Mouse (Mus musculus) ES-Bruce4 (cell line): ENCODE measurements around the gene Dolpp1. TPM values are rescaled to one million over a fixed set of nuclear protein-coding genes. Genes with fewer than 3 reads are reported as not detected.
"Not testable (repeated sequence)": the region's sequence is repeated elsewhere in the genome, so short reads cannot be mapped to it uniquely, and the experiment has no call there.

Experiments used
- H3K27ac ChIP-seq: 2 replicates; pipeline ENCODE4 v1.5.1; 2012; ENCODE audit warnings: low read length, inconsistent platforms; ENCODE audit not compliant: insufficient read depth
- H3K27me3 ChIP-seq: 2 replicates; pipeline ENCODE4 v1.6.1; 2012; ENCODE audit warnings: mild to moderate bottlenecking, low read length, inconsistent platforms; ENCODE audit not compliant: control insufficient read depth, poor library complexity, insufficient read depth, severe bottlenecking
- H3K36me3 ChIP-seq: 2 replicates; pipeline ENCODE4 v1.6.1; 2012; ENCODE audit warnings: inconsistent platforms, mild to moderate bottlenecking, low read length, moderate library complexity; ENCODE audit not compliant: control insufficient read depth, poor library complexity, insufficient read depth, severe bottlenecking
- H3K4me1 ChIP-seq: one replicate; pipeline ENCODE4 v1.8.1; 2011; ENCODE audit warnings: low read length; ENCODE audit not compliant: control insufficient read depth, insufficient read depth
- H3K4me3 ChIP-seq: 2 replicates; pipeline ENCODE4 v1.5.1; 2011; ENCODE audit warnings: low read depth, mild to moderate bottlenecking, low read length
- H3K9ac ChIP-seq: 2 replicates; pipeline ENCODE4 v1.6.1; 2012; ENCODE audit warnings: low read depth, mild to moderate bottlenecking, inconsistent platforms; ENCODE audit not compliant: poor library complexity, severe bottlenecking
- H3K9me3 ChIP-seq: replicated peaks from 2 replicates; pipeline ENCODE4 v1.6.1; 2012; ENCODE audit warnings: mild to moderate bottlenecking, low read length, inconsistent platforms; ENCODE audit not compliant: control insufficient read depth, poor library complexity, insufficient read depth, severe bottlenecking
- CTCF ChIP-seq: IDR thresholded peaks from one replicate; pipeline ENCODE4 v1.8.1; 2011; ENCODE audit warnings: low read depth, low read length
- EP300 ChIP-seq: IDR thresholded peaks from 2 replicates; pipeline ENCODE4 v1.6.1; 2011; ENCODE audit warnings: low read depth, low read length; ENCODE audit not compliant: insufficient read depth
- POLR2A ChIP-seq: IDR thresholded peaks from one replicate; pipeline ENCODE4 v1.8.1; 2011; ENCODE audit warnings: low read length; ENCODE audit not compliant: insufficient read depth
- polyA plus RNA-seq: library from polyadenylated mRNA; stranded (reverse); fragments of >200 nt; gene quantifications from 2 replicates; pipeline ENCODE4 v1.2.4, GENCODE M21; 2011; ENCODE audit warnings: low read depth; ENCODE audit not compliant: missing spikeins, insufficient read depth, insufficient read length

The Dolpp1 gene
- polyA plus RNA-seq, 1 experiment, result 42.3 TPM

DNA sequence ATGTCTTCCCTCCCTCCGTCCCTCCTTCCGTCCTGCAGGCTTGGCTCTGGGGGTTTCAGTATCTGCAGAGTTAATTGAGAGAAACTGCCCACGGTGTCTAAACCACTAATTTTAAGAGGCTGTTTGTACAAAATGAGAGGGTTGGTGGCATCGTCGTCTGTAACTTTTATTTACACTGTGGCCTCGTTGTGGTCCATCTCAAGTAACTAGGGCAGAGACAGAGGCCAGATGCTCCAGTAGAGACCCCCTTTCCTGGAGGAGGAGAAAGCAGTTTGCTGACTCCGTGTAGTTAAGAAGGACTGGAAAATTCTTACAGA is 24.6 kb downstream of the Dolpp1 start:
- Histone ChIP-seq H3K27me3 (no peaks in the 10 kb centered on the region), H3K27ac (peak overlapping the region; percentile 27; the same call in 1 of the 2 replicates), H3K4me1 (no peaks in the 10 kb centered on the region), H3K9me3 (no peaks in the 10 kb centered on the region), H3K36me3 (no peaks in the 10 kb centered on the region), H3K9ac (peak overlapping the region; percentile 98), H3K4me3 (peak overlapping the region; percentile 86)
- TF ChIP-seq CTCF, result no peak

DNA sequence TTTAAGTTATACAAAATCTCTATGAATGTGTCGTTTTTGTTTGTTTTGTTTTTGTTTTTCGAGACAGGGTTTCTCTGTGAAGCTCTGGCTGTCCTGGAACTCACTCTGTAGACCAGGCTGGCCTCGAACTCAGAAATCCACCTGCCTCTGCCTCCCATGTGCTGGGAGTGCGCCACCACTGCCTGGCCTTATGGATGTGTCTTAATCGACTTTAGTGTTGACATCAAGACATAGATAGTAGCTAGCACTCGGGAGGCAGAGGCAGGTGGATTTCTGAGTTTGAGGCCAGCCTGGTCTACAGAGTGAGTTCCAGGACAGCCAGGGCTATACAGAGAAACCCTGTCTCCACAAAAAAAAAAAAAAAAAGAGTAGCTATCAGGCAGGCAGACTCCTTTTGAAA is 25.1 kb downstream of the Dolpp1 start:
- H3K9me3 ChIP-seq, H3K4me1 ChIP-seq, H3K27me3 ChIP-seq, H3K36me3 ChIP-seq, H3K27ac ChIP-seq: not testable (repeated sequence)
- H3K9ac ChIP-seq, result peak overlapping the region; percentile 98; the same call in 1 of the 2 replicates
- H3K4me3 ChIP-seq, result 0 out of 2 replicates have a peak overlapping the region, but pooled peaks have one; percentile 9

DNA sequence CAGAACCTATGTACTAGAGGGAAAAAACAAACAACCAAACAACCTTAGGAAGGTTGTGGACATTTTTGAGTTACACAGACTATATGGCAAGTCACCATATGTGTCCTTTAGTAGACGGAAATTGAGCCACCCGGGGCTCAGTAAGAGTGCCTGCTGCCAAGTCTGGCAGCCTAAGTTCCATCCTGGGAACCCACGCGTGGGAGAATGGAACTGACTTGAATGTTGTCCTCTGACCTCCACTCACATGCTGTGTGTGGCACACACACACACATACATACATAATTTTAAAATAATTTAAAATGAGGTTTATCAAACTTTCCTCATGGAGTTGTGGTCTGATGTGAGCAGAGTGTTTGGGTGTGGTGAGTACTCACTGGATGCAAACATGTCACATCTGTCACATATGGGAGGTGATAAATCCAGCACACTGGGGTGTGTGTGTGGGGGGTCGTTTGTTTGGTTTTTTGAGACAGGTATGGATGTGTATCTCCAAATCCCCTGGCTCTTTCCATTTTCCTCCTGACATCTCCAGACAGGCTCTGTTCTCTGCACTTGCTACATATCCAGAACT is 25.6 kb downstream of the Dolpp1 start:
- Histone ChIP-seq H3K27ac (no peak overlapping the region), H3K9ac (no peak overlapping the region), H3K4me3 (no peak overlapping the region)

DNA sequence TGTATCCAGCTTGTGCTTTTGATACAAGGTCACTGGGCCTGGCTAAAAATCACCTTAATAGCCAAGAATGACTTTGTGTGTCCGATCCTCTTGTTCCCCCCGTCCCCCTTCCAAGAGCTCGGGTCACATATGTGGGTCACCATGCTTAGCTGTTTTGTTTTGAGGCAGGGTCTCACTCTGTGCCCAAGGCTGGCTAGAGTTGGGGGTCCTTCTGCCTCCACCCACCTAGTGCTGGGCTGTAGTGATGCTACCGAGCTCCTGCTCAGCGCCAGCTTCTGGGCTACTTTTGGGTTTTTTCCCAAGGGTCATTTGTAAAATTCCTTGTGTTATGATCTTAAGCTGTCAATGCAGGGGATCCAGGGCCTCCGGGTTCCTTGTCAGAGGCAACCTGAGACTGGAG is 26.2 kb downstream of the Dolpp1 start:
- Histone ChIP-seq H3K4me3 (no peak overlapping the region), H3K27ac (no peak overlapping the region), H3K4me1 (no peaks in the 10 kb centered on the region)

More for the DNA sequence above, 25.6 kb downstream of the Dolpp1 start:
- H3K4me1 ChIP-seq, result no peaks in the 10 kb centered on the region
- H3K27me3 ChIP-seq, result no peaks in the 10 kb centered on the region
- no peaks in the 10 kb centered on the region for H3K9me3 ChIP-seq
- H3K36me3 ChIP-seq, result no peaks in the 10 kb centered on the region
- TF ChIP-seq POLR2A (no peak), CTCF (no peak), EP300 (no peak)

DNA sequence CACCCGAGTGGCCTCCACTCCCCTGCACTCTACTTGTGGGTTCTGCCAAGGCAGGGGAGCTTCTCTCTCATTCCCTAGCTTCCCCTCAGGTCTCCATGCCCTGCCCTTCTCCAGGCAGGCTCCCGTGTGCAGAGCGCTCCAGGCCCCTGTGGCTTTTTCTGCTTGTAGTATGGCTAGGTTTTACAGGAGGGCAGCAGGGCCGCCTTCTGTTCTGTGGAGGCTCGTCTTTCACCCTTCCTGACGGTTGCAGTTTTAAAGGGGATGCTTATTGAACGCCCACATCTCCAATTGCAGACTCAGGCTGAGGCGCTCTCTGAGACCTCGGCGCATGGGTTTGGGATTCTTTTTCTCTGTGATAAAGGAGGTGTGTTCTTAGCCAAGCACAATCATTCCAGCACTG is 27.1 kb downstream of the Dolpp1 start:
- Histone ChIP-seq H3K36me3 (no peaks in the 10 kb centered on the region), H3K4me3 (peak overlapping the region; percentile 10), H3K27me3 (no peaks in the 10 kb centered on the region), H3K4me1 (no peaks in the 10 kb centered on the region), H3K27ac (no peak overlapping the region), H3K9me3 (no peaks in the 10 kb centered on the region), H3K9ac (peak overlapping the region; percentile 24)
- TF ChIP-seq CTCF (no peak), POLR2A (no peak), EP300 (no peak)

More for the DNA sequence above, 26.2 kb downstream of the Dolpp1 start:
- Histone ChIP-seq H3K9me3 (no peaks in the 10 kb centered on the region), H3K27me3 (no peaks in the 10 kb centered on the region), H3K9ac (peak overlapping the region; percentile 24; the same call in 1 of the 2 replicates), H3K36me3 (no peaks in the 10 kb centered on the region)
- TF ChIP-seq CTCF, result no peak
- no peak for TF ChIP-seq EP300
- TF ChIP-seq POLR2A, result no peak

DNA sequence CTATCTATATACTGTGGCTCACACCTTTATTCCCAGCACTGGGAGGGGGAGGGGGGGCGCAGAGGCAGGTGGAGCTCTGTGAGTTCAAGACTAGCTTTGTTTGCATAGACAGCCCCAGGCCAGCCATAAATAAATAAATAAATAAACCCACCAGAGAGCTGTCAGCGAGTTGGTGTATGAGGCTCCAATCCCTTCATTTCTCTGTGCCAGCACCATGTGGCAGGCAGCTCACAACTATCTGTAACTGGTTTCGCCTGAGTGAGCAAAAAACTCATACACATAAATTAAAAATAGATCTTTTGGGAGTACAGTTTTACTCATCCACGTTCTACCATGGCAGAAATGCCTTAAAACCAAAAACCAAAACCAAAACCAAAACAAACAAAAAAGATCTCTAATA is 29.4 kb downstream of the Dolpp1 start:
- Histone ChIP-seq H3K27me3 (no peaks in the 10 kb centered on the region), H3K36me3 (no peaks in the 10 kb centered on the region), H3K4me3 (no peak overlapping the region)

DNA sequence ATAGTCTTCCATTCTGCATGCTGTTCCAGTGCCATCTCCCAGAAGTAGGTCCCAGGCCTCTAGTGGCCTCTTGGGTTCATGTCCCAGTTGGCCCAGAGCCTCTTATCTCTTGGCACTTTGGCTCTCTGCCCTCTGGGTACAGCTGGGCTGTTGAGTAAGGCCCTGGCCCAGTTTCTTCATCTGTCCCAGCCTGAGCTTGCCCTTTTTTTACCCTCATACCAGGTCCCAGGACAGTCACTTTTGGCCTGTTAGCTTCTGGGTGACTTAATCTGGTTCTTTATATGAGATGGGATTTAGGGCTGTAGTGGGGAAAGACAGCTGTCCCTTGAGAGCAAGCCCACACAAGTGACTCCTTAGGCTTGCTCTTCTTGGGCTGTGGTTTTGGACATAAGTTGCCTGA is 37.1 kb downstream of the Dolpp1 start:
- H3K27ac ChIP-seq, result no peak overlapping the region
- no peak for TF ChIP-seq CTCF
- no peak for TF ChIP-seq POLR2A
- TF ChIP-seq EP300, result no peak

More for the DNA sequence above, 29.4 kb downstream of the Dolpp1 start:
- no peak overlapping the region for H3K9ac ChIP-seq
- TF ChIP-seq EP300 (no peak), POLR2A (no peak), CTCF (no peak)
- H3K9me3 ChIP-seq, result no peaks in the 10 kb centered on the region
- no peak overlapping the region for H3K27ac ChIP-seq
- no peaks in the 10 kb centered on the region for H3K4me1 ChIP-seq

More for the DNA sequence above, 37.1 kb downstream of the Dolpp1 start:
- Histone ChIP-seq H3K36me3 (peaks cover 22% of the 10 kb centered on the region), H3K27me3 (no peaks in the 10 kb centered on the region), H3K4me1 (no peaks in the 10 kb centered on the region), H3K9me3 (no peaks in the 10 kb centered on the region), H3K9ac (no peak overlapping the region), H3K4me3 (no peak overlapping the region)
